Mouse (Mus musculus) layer of hippocampus, adult 2 months (tissue): ENCODE measurements around the gene Nudcd3. TPM values are rescaled to one million over a fixed set of nuclear protein-coding genes. Genes with fewer than 3 reads are reported as not detected.

Experiments used
- DNase-seq, 2 experiments: peaks; one replicate each; pipeline ENCODE4 v3.0.0; 2022; ENCODE audit warnings: low spot score in 2 of 2
- H3K27ac ChIP-seq: fragments of 200-600 bp; 2 replicates; pipeline ENCODE4 v1.8.1; 2022
- H3K4me3 ChIP-seq: fragments of 200-600 bp; 2 replicates; pipeline ENCODE4 v1.8.1; 2022; ENCODE audit warnings: mild to moderate bottlenecking
- CTCF ChIP-seq: fragments of 200-600 bp; conservative IDR thresholded peaks from 2 replicates; pipeline ENCODE4 v1.8.1; 2022; ENCODE audit warnings: antibody characterized with exemption, mild to moderate bottlenecking, moderate library complexity
- total RNA-seq, 2 experiments: library from RNA; stranded (reverse); gene quantifications; 2 replicates each; pipeline ENCODE4 v1.2.3; 2021

Gene Nudcd3
- total RNA-seq, 2 experiments from 2014 or later = 117 to 118 TPM

DNA sequence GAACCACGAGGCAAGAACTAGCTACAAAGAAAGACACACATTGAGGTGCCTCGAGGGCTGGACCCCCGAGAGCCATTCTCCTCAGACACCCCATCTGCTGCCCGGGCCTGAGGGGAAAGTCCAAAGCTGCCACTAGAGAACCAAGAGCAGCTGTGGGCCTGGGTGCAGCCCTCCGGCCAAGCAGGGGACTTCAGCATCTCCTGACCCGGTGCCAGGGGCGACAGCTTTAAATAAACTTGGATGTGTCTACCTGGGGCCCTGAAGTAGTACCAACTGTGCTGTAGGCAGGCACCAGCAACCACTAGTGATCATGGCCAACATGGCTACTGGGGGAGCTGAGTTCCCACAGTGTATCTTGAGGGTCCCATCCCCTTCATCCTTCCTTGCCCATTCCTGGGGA, 137.2 kb downstream of the Nudcd3 start:
- TF ChIP-seq CTCF = no peak
- peak overlapping the region; percentile 99 for H3K27ac ChIP-seq
- peak overlapping the region; percentile 76 for H3K4me3 ChIP-seq
- DNase-seq = no peak

DNA sequence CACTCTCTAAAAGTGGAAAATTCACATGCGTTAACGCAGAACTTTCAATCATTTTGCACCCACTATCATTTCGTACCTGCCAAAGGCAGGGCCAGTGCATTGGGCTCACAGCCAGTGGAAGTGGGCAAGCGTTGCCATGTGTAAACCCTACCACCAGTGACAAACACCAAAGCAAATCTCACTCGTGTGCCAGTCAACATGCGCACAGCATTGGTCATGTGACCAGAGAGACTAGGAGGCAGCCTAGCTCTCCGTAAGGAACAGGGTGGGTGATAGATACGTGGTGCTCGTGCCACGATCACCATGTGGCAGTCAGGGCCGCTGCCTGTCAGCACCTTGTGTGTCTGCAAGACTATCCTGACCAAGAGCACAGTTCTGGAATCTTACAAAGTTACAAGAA, 137.9 kb downstream of the Nudcd3 start:
- H3K27ac ChIP-seq = peak overlapping the region; percentile 99
- H3K4me3 ChIP-seq = peak overlapping the region; percentile 76
- no peak for TF ChIP-seq CTCF
- no peak for DNase-seq

GRCm38 (mm10) chr11:6061891-6062290, 138.3 kb downstream of the Nudcd3 start:
- H3K4me3 ChIP-seq = peak overlapping the region; percentile 76
- no peak for DNase-seq
- no peak for TF ChIP-seq CTCF
- H3K27ac ChIP-seq = peak overlapping the region; percentile 99

- Histone ChIP-seq H3K4me3 (peak overlapping the region; percentile 37), H3K27ac (peak overlapping the region; percentile 32; the same call in 1 of the 2 replicates)
- DNase-seq = no peak
- TF ChIP-seq CTCF = no peak
Measured at GRCm38 (mm10) chr11:6059162-6059561, 141.1 kb downstream of the Nudcd3 start.

Other genes starting within 250 kb of the Nudcd3 start
- 10 to 100 TPM; 63.4 to 71.4 TPM for gene Ykt6, start 244.7 kb downstream of the Nudcd3 start, total RNA-seq
- 1,000 to 10,000 TPM; 1,149 to 1,215 TPM for gene Camk2b, start 134.1 kb downstream of the Nudcd3 start, total RNA-seq
- gene A730071L15Rik, start 386 bp downstream of the Nudcd3 start, total RNA-seq = under 1 TPM in 1 of 2 experiments, not detected in 1; 0.31 TPM
- gene Npc1l1, start 29.7 kb upstream of the Nudcd3 start, total RNA-seq = under 1 TPM; 0.27 to 0.51 TPM
- 10 to 100 TPM; 40.1 to 48.8 TPM for gene Ddx56, start 67.4 kb upstream of the Nudcd3 start, total RNA-seq
- gene Tmed4, start 74.5 kb upstream of the Nudcd3 start, total RNA-seq = 100 to 1,000 TPM in 1 of 2 experiments, 10 to 100 TPM in 1; 98.7 to 104 TPM
- 100 to 1,000 TPM; 214 to 221 TPM for gene Ogdh, start 91.2 kb upstream of the Nudcd3 start, total RNA-seq
- 100 to 1,000 TPM; 170 TPM for gene Zmiz2, start 188.7 kb upstream of the Nudcd3 start, total RNA-seq
- 1,000 to 10,000 TPM; 1,589 to 1,677 TPM for gene Ppia, start 215.0 kb upstream of the Nudcd3 start, total RNA-seq
- gene H2afv, start 244.0 kb upstream of the Nudcd3 start, total RNA-seq = 10 to 100 TPM; 43.6 to 47.3 TPM